Mouse (Mus musculus) left cerebral cortex, adult 6 months (tissue): Measurements from ENCODE around the gene Itpr2. TPM values are rescaled to one million over a fixed set of nuclear protein-coding genes. Genes with fewer than 3 reads are reported as not detected.

Source experiments
- long read RNA-seq, 2 experiments: library from polyadenylated mRNA; unstranded; transcript quantifications; one replicate each; pipeline ENCODE4 v2.0.0; 2019 to 2020
- polyA plus RNA-seq: library from polyadenylated mRNA; unstranded; fragments of <200 nt; fragmentation: Nextera tagmentation; gene quantifications from 2 replicates; pipeline ENCODE4 v1.2.3, GENCODE M21; 2021

The Itpr2 gene
- 3.6 and 4.6 TPM in 2 replicates for polyA plus RNA-seq
- long read RNA-seq, experiment 1, partial matches to known transcripts: 12 of 17 reads
- long read RNA-seq, experiment 1, other reads (novel, unspliced or antisense): 5 of 17 reads
- long read RNA-seq, experiment 2, partial matches to known transcripts: 5 of 11 reads
- long read RNA-seq, experiment 2, other reads (novel, unspliced or antisense): 6 of 11 reads

DNA sequence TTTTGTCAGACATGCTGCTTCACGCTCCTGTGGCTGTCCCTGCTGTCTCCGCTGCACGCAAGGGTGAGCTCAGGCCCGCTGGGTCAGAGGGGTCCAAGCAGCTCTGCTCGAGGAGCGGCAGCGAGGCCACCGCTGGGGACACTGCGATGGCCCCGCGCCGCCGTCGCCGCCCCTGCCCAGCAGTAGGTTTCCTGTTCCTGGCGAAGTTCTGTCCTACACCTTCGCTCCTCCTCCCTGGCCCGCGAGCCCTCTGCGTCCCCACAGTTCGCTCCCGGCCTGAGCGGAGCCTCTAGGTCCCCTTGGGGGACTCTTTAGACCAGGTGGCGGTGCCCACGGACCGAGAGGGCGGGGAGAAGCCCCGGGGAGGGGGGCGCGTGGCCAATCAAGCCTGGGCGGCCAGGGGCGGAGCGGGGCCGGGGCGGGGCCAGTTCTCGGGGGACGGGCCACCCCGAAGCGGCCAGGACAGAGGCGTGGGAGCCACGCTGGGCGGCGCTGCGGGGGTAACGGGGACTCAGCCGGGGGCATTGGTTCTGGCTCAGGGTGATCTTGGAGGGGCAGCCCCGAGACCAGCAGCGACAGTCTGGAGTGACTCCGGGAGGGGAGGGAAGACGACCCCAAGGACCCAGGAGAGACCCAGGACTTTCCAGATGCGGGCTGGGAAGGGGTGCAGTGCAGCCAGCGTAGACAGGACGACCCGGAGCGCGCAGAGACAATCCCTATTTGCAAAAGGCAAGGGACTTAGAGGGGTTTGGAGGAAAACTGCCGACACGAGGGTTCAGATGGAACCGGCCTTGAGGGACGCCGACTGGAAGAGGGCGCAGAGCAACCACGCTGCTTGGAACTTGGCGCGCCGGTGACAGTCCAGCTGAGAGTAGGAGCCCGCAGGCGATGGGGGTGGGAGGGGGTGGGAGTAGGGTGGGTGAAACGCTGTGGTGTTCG, at the start of gene Itpr2:
Gene Itpr2 (minus strand): TSS at position 358 of the 939 bp plus-strand sequence.

Other genes starting within 250 kb of the Itpr2 start
- gene Fgfr1op2, start 75.0 kb upstream of the Itpr2 start, polyA plus RNA-seq: 204 and 207 TPM in 2 replicates
- 9.2 and 9.8 TPM in 2 replicates for gene Ints13, start 75.6 kb upstream of the Itpr2 start, polyA plus RNA-seq
- 80.4 and 106 TPM in 2 replicates for gene Med21, start 140.3 kb upstream of the Itpr2 start, polyA plus RNA-seq
- 18.6 and 24.5 TPM in 2 replicates for gene Tm7sf3, start 140.6 kb upstream of the Itpr2 start, polyA plus RNA-seq
- 11.9 and 12.3 TPM in 2 replicates for gene Stk38l, start 222.8 kb upstream of the Itpr2 start, polyA plus RNA-seq